Mouse (Mus musculus): ENCODE measurements around the gene Myo1h. TPM values are rescaled to one million over a fixed set of nuclear protein-coding genes. Genes with fewer than 3 reads are reported as not detected.

Gene Myo1h
- total RNA-seq (2021), result 1 to 10 TPM; 1.1 TPM

GRCm38 (mm10) chr5:114288874-114289273, at the start of gene Myo1h:
Gene Myo1h, plus strand, starts transcription at chr5:114289166.
- intact Hi-C loops (cut with DNase I), result no loop called here

GRCm38 (mm10) chr5:114239737-114240136, 49.2 kb upstream of the Myo1h start:
- DNase-seq, result no peak
- intact Hi-C loops (cut with DNase I), result no loop called here

More at GRCm38 (mm10) chr5:114288874-114289273, at the start of gene Myo1h:
- no peak for DNase-seq

- intact Hi-C loops (cut with DNase I), result no loop called here
- no peak for DNase-seq
Measured at GRCm38 (mm10) chr5:114246465-114246864, 42.5 kb upstream of the Myo1h start.

- intact Hi-C loops (cut with DNase I), result loop anchor here (2.0 kb wide), 1 partner anchor 61 kb away; no protein-coding TSS in a partner anchor
- DNase-seq, result peak; percentile 86
Measured at GRCm38 (mm10) chr5:114248174-114248589, 40.8 kb upstream of the Myo1h start.

- intact Hi-C loops (cut with DNase I), result no loop called here
- no peak for DNase-seq
Measured at GRCm38 (mm10) chr5:114259495-114259894, 29.5 kb upstream of the Myo1h start.

GRCm38 (mm10) chr5:114261494-114261893, 27.5 kb upstream of the Myo1h start:
- intact Hi-C loops (cut with DNase I), result no loop called here
- no peak for DNase-seq

GRCm38 (mm10) chr5:114264030-114264459, 24.9 kb upstream of the Myo1h start:
- intact Hi-C loops (cut with DNase I), result no loop called here

GRCm38 (mm10) chr5:114264791-114265190, 24.2 kb upstream of the Myo1h start:
- intact Hi-C loops (cut with DNase I), result no loop called here
- DNase-seq, result peak; percentile 40

More at GRCm38 (mm10) chr5:114264030-114264459, 24.9 kb upstream of the Myo1h start:
- DNase-seq, result peak; percentile 89

GRCm38 (mm10) chr5:114268646-114269045, 20.3 kb upstream of the Myo1h start:
- DNase-seq, result peak; percentile 65
- intact Hi-C loops (cut with DNase I), result no loop called here

- no peak for DNase-seq
- intact Hi-C loops (cut with DNase I), result no loop called here
Measured at GRCm38 (mm10) chr5:114269499-114269898, 19.5 kb upstream of the Myo1h start.

GRCm38 (mm10) chr5:114269984-114270383, 19.0 kb upstream of the Myo1h start:
- intact Hi-C loops (cut with DNase I), result no loop called here
- no peak for DNase-seq

- DNase-seq, result no peak
- intact Hi-C loops (cut with DNase I), result no loop called here
Measured at GRCm38 (mm10) chr5:114273693-114274402, 15.1 kb upstream of the Myo1h start, which contains the start of gene Foxn4. Gene Foxn4, minus strand, starts transcription at chr5:114273807.

- DNase-seq, result no peak
- intact Hi-C loops (cut with DNase I), result no loop called here
Measured at GRCm38 (mm10) chr5:114275339-114275738, 13.6 kb upstream of the Myo1h start.

- DNase-seq, result no peak
- intact Hi-C loops (cut with DNase I), result no loop called here
Measured at GRCm38 (mm10) chr5:114275991-114276390, 13.0 kb upstream of the Myo1h start.

- intact Hi-C loops (cut with DNase I), result no loop called here
- DNase-seq, result no peak
Measured at GRCm38 (mm10) chr5:114279382-114280143, 9.4 kb upstream of the Myo1h start.

- intact Hi-C loops (cut with DNase I), result no loop called here
- DNase-seq, result no peak
Measured at GRCm38 (mm10) chr5:114282346-114282745, 6.6 kb upstream of the Myo1h start.

GRCm38 (mm10) chr5:114284604-114285397, 4.2 kb upstream of the Myo1h start:
- intact Hi-C loops (cut with DNase I), result no loop called here
- DNase-seq, result peak; percentile 25

GRCm38 (mm10) chr5:114285398-114285700, 3.6 kb upstream of the Myo1h start:
- intact Hi-C loops (cut with DNase I), result no loop called here
- DNase-seq, result no peak

- intact Hi-C loops (cut with DNase I), result no loop called here
- no peak for DNase-seq
Measured at GRCm38 (mm10) chr5:114286102-114286501, 2.9 kb upstream of the Myo1h start.

GRCm38 (mm10) chr5:114286872-114287571, 1.9 kb upstream of the Myo1h start:
- DNase-seq, result no peak
- intact Hi-C loops (cut with DNase I), result no loop called here

- intact Hi-C loops (cut with DNase I), result no loop called here
- no peak for DNase-seq
Measured at GRCm38 (mm10) chr5:114288396-114288795, 570 bp upstream of the Myo1h start.
